In the genomic region with DNA sequence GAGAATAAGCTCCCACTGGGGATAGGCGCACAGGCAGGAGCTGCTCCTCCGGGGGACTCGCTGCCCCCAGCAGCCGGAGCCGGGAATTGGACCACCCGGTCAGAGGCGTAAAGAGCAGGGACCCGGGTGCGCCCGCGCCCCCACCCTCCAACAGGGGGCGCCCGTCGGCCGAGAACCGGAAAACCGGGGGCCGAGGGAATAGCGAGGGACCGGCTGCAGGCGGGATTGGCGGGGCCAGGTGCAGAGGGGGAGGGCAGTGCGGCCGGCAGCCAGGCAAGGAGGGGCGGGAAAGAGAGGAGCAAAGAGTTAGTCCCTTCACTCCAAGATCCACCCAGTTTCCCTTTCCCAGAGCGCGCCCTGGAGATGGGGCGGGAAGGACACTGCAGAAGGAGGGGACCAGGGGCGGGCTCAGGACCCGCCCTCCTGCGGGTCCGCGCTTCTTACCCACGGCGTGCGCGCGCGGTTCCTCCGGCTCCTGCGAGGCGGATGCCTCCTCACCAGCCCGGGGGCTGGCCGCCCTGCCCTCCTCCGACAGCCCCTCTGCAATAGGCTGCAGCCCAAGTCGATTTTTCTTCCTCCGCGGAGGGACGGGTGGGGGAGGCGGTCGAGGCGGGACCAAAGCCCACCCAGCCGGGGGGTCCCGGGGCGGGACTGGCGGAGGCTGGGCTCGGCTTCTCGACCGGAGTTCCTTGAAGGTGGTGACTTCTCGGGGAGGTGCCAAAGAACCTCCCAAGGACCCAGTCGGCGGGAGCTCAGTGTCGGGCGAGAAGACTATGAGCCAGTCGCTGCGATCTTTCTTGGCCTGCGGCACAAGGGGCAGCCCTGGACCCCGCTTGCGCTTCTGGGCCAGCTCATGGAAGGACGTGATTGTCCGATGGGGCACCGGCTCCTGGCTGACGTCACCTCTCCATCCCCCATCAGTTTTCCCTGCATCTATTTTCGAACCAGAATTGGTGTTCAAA, we compare ENCODE assay signal across 8 mouse cellular contexts. TPM values are rescaled to one million over a fixed set of nuclear protein-coding genes. Genes with fewer than 3 reads are reported as not detected.
DNase-seq lines count a peak whose midpoint lies in the region; ATAC-seq and TF ChIP-seq lines count a peak whose summit lies in the region.

No protein-coding gene starts in this region.

- H3K4me1 ChIP-seq in intestine, postnatal 0 days (replicated peaks; ENCODE audit: control insufficient read depth, insufficient read depth, low read length) = peaks cover 11% of the 10 kb centered on the region; the same call in 1 of the 2 replicates
- H3K4me1 ChIP-seq in limb, embryonic 10.5 days = peaks cover 71% of the 10 kb centered on the region
- H3K4me1 ChIP-seq in midbrain, embryonic 12.5 days = peaks cover 43% of the 10 kb centered on the region

- under 1% methylated on average over 67 of the region's 74 CpGs for WGBS in intestine, postnatal 0 days
- WGBS in limb, embryonic 10.5 days = under 1% methylated on average over 69 of the region's 74 CpGs
- 0% methylated on average over 61 of the region's 74 CpGs for whole genome bisulfite sequencing in midbrain, embryonic 12.5 days

- H3K4me3 ChIP-seq in intestine, postnatal 0 days (ENCODE audit: low read depth, low read length) = peak overlapping the region; percentile 64
- H3K4me3 ChIP-seq in limb, embryonic 10.5 days = peak overlapping the region; percentile 73
- peak overlapping the region; percentile 66 for H3K4me3 ChIP-seq in midbrain, embryonic 12.5 days

- H3K4me2 ChIP-seq in intestine, postnatal 0 days (replicated peaks; ENCODE audit: low read depth) = peak overlapping the region; percentile 100
- H3K4me2 ChIP-seq in midbrain, embryonic 12.5 days (replicated peaks) = peak overlapping the region; percentile 94

- H3K36me3 ChIP-seq in intestine, postnatal 0 days (ENCODE audit: control insufficient read depth, insufficient read depth) = peaks cover 19% of the 10 kb centered on the region; the same call in 1 of the 2 replicates
- peaks cover 30% of the 10 kb centered on the region for H3K36me3 ChIP-seq in limb, embryonic 10.5 days
- H3K36me3 ChIP-seq in midbrain, embryonic 12.5 days = peaks cover 47% of the 10 kb centered on the region

- peak; percentile 88 for TF ChIP-seq CTCF in intestine, postnatal 0 days (IDR thresholded peaks at IDR 0.05; ENCODE audit: low read depth)

- no peaks in the 10 kb centered on the region for H3K9me3 ChIP-seq in intestine, postnatal 0 days (ENCODE audit: control insufficient read depth)
- H3K9me3 ChIP-seq in limb, embryonic 10.5 days (replicated peaks) = no peaks in the 10 kb centered on the region
- no peaks in the 10 kb centered on the region for H3K9me3 ChIP-seq in midbrain, embryonic 12.5 days

- H3K27ac ChIP-seq in intestine, postnatal 0 days (ENCODE audit: low read depth, low read length) = peak overlapping the region; percentile 92
- peak overlapping the region; percentile 86 for H3K27ac ChIP-seq in limb, embryonic 10.5 days
- peak overlapping the region; percentile 71 for H3K27ac ChIP-seq in midbrain, embryonic 12.5 days (replicated peaks)

- no peaks in the 10 kb centered on the region for H3K27me3 ChIP-seq in intestine, postnatal 0 days (replicated peaks; ENCODE audit: control insufficient read depth, insufficient read depth, low read length)
- H3K27me3 ChIP-seq in limb, embryonic 10.5 days (ENCODE audit: low read depth, poor library complexity, severe bottlenecking) = peaks cover 73% of the 10 kb centered on the region
- H3K27me3 ChIP-seq in midbrain, embryonic 12.5 days = peaks cover 53% of the 10 kb centered on the region

- H3K9ac ChIP-seq in intestine, postnatal 0 days (ENCODE audit: low read depth, low read length) = peak overlapping the region; percentile 76
- H3K9ac ChIP-seq in midbrain, embryonic 12.5 days (replicated peaks) = peak overlapping the region; percentile 83

- ATAC-seq in intestine, postnatal 0 days = peak; percentile 45
- peak; percentile 55 for ATAC-seq in midbrain, embryonic 12.5 days (ENCODE audit: low FRiP score, low read depth)

- DNase-seq in layer of hippocampus, adult 11-12 months (ENCODE audit: low spot score) = peak; percentile 80
- no peak for DNase-seq in layer of hippocampus, adult 9-10 months (ENCODE audit: low spot score)
- DNase-seq in embryo, embryonic 9.5 days (ENCODE audit: extremely low spot score) = peak; percentile 92
- peak; percentile 86 to 87 for DNase-seq in gastrocnemius, postnatal 4 days (ENCODE audit: low spot score in 2 of 2)
- DNase-seq in limb, embryonic 10.5 days (ENCODE audit: low spot score) = peak; percentile 93
- DNase-seq in spleen, adult 18-20 months = peak; percentile 64 to 82

RNA-seq across cellular contexts. Expression of gene Rusc1, which starts 2.1 kb away (rescaled TPM):
- 10 to 100 TPM; 13.3 to 14.0 TPM for total RNA-seq in gastrocnemius, postnatal 4 days (2021)
- polyA plus RNA-seq in intestine, postnatal 0 days (2015; fragmentation: Nextera tagmentation; extraction: Ambion mirVana) = 29.0 and 32.5 TPM in 2 replicates
- polyA plus RNA-seq in limb, embryonic 10.5 days (2016; fragmentation: Nextera tagmentation; extraction: Ambion mirVana) = 9.4 and 13.3 TPM in 2 replicates
- polyA plus RNA-seq in midbrain, embryonic 12.5 days (2016; fragmentation: Nextera tagmentation; extraction: Ambion mirVana) = 49.8 and 50.9 TPM in 2 replicates

RNA-seq across cellular contexts. Expression of gene Gm43738, which starts 9.9 kb away (rescaled TPM):
- total RNA-seq in gastrocnemius, postnatal 4 days (2021) = not detected
- not detected in 2 replicates for polyA plus RNA-seq in intestine, postnatal 0 days (2015; fragmentation: Nextera tagmentation; extraction: Ambion mirVana)
- polyA plus RNA-seq in limb, embryonic 10.5 days (2016; fragmentation: Nextera tagmentation; extraction: Ambion mirVana) = 0.09 TPM in 1 of 2 replicates, not detected in the other
- 0.13 TPM in 1 of 2 replicates, not detected in the other for polyA plus RNA-seq in midbrain, embryonic 12.5 days (2016; fragmentation: Nextera tagmentation; extraction: Ambion mirVana)

RNA-seq across cellular contexts. Expression of gene Fdps, which starts 10.8 kb away (rescaled TPM):
- 10 to 100 TPM; 61.4 to 80.2 TPM for total RNA-seq in gastrocnemius, postnatal 4 days (2021)
- 138 and 154 TPM in 2 replicates for polyA plus RNA-seq in intestine, postnatal 0 days (2015; fragmentation: Nextera tagmentation; extraction: Ambion mirVana)
- polyA plus RNA-seq in limb, embryonic 10.5 days (2016; fragmentation: Nextera tagmentation; extraction: Ambion mirVana) = 361 and 405 TPM in 2 replicates
- polyA plus RNA-seq in midbrain, embryonic 12.5 days (2016; fragmentation: Nextera tagmentation; extraction: Ambion mirVana) = 307 and 361 TPM in 2 replicates

RNA-seq across cellular contexts. Expression of gene Pklr, which starts 45.0 kb away (rescaled TPM):
- 1 to 10 TPM in 1 of 2 experiments, not detected in 1; 1.1 TPM for total RNA-seq in gastrocnemius, postnatal 4 days (2021)
- polyA plus RNA-seq in intestine, postnatal 0 days (2015; fragmentation: Nextera tagmentation; extraction: Ambion mirVana) = 91.8 and 103 TPM in 2 replicates
- polyA plus RNA-seq in limb, embryonic 10.5 days (2016; fragmentation: Nextera tagmentation; extraction: Ambion mirVana) = 3.6 and 4.4 TPM in 2 replicates
- 0.26 and 0.33 TPM in 2 replicates for polyA plus RNA-seq in midbrain, embryonic 12.5 days (2016; fragmentation: Nextera tagmentation; extraction: Ambion mirVana)
